Mouse (Mus musculus): ENCODE measurements around the gene Arpc4. TPM values are rescaled to one million over a fixed set of nuclear protein-coding genes. Genes with fewer than 3 reads are reported as not detected.

The Arpc4 gene
- total and polyA plus RNA-seq, 3 experiments, result 231 to 375 TPM; not detected in 1

- peak; percentile 65 for DNase-seq (ENCODE audit: low read depth, low spot score)
- TF ChIP-seq CTCF (IDR thresholded peaks at IDR 0.05 in 2 of 3, conservative IDR thresholded peaks at IDR 0.05 in 1 of 3; ENCODE audit: control insufficient read depth in 1 of 3, insufficient read depth in 1 of 3, low read depth in 2 of 3, low read length in 3 of 3, poor library complexity in 1 of 3, severe bottlenecking in 1 of 3) (no peak), MAX (IDR thresholded peaks at IDR 0.05; ENCODE audit: low read length) (no peak), POLR2A (IDR thresholded peaks at IDR 0.05; ENCODE audit: control insufficient read depth in 1 of 2, insufficient read depth in 1 of 2, low read depth in 1 of 2, low read length in 2 of 2, poor library complexity in 1 of 2) (no peak), ELF1 (IDR thresholded peaks at IDR 0.05; ENCODE audit: low read depth, low read length) (0 out of 2 replicates have a peak, but pooled peaks have one; percentile 12), MYC (IDR thresholded peaks at IDR 0.05; ENCODE audit: low read depth, low read length) (no peak), GATA1 (IDR thresholded peaks at IDR 0.05; ENCODE audit: low read depth, low read length) (no peak), RAD21 (IDR thresholded peaks at IDR 0.05; ENCODE audit: low read depth, low read length) (no peak), ZMIZ1 (IDR thresholded peaks at IDR 0.05; ENCODE audit: low read depth, low read length) (no peak), MXI1 (IDR thresholded peaks at IDR 0.05; ENCODE audit: low read depth, low read length) (no peak), E2F4 (IDR thresholded peaks at IDR 0.05; ENCODE audit: borderline replicate concordance, low read depth, low read length) (no peak), TBP (IDR thresholded peaks at IDR 0.05; ENCODE audit: low read depth, low read length) (0 out of 2 replicates have a peak, but pooled peaks have one; percentile 4)
- Histone ChIP-seq H3K9me3 (replicated peaks; ENCODE audit: insufficient read depth, low read length) (no peaks in the 10 kb centered on the region), H3K27me3 (ENCODE audit: control insufficient read depth in 1 of 2, insufficient read depth in 2 of 2, low read length in 2 of 2) (no peaks in the 10 kb centered on the region), H3K9ac (ENCODE audit: control insufficient read depth, low read depth, low read length, poor library complexity, severe bottlenecking) (peak overlapping the region; percentile 92), H3K4me3 (ENCODE audit: control insufficient read depth in 1 of 2, insufficient read depth in 1 of 2, low read depth in 2 of 2, low read length in 2 of 2) (peak overlapping the region; percentile 83 to 95), H3K36me3 (ENCODE audit: control insufficient read depth in 1 of 2, insufficient read depth in 2 of 2, low read length in 2 of 2) (peaks cover 20 to 24% of the 10 kb centered on the region in 2 experiments), H3K27ac (ENCODE audit: control insufficient read depth, low read depth, low read length) (peak overlapping the region; percentile 44), H3K4me1 (ENCODE audit: control insufficient read depth in 1 of 2, insufficient read depth in 2 of 2, low read length in 2 of 2) (peaks cover 0 to 12% of the 10 kb centered on the region in 2 experiments; a peak in 2 of 4 replicates), H3K79me2 (ENCODE audit: control insufficient read depth, insufficient read depth, low read length, poor library complexity) (peaks cover 33% of the 10 kb centered on the region)
Observed at GRCm38 (mm10) chr6:113379246-113379645, 1.3 kb downstream of the Arpc4 start.

- no peak for DNase-seq (ENCODE audit: low read depth, low spot score)
- peaks cover 33% of the 10 kb centered on the region for H3K79me2 ChIP-seq (ENCODE audit: control insufficient read depth, insufficient read depth, low read length, poor library complexity)
- no peak for TF ChIP-seq MAZ (IDR thresholded peaks at IDR 0.05; ENCODE audit: low read depth, low read length)
- TF ChIP-seq POLR2A (IDR thresholded peaks at IDR 0.05; ENCODE audit: control insufficient read depth in 1 of 2, insufficient read depth in 1 of 2, low read depth in 1 of 2, low read length in 2 of 2, poor library complexity in 1 of 2), result peak in 1 of 2 experiments; percentile 24; a peak in 1 of 4 replicates
- H3K27me3 ChIP-seq (ENCODE audit: control insufficient read depth in 1 of 2, insufficient read depth in 2 of 2, low read length in 2 of 2), result no peaks in the 10 kb centered on the region
- H3K36me3 ChIP-seq (ENCODE audit: control insufficient read depth in 1 of 2, insufficient read depth in 2 of 2, low read length in 2 of 2), result peaks cover 20 to 27% of the 10 kb centered on the region in 2 experiments
- no peak overlapping the region for H3K9ac ChIP-seq (ENCODE audit: control insufficient read depth, low read depth, low read length, poor library complexity, severe bottlenecking)
- H3K27ac ChIP-seq (ENCODE audit: control insufficient read depth, low read depth, low read length), result no peak overlapping the region
- no peak overlapping the region for H3K4me3 ChIP-seq (ENCODE audit: control insufficient read depth in 1 of 2, insufficient read depth in 1 of 2, low read depth in 2 of 2, low read length in 2 of 2)
- peaks cover 0 to 12% of the 10 kb centered on the region in 2 experiments; a peak in 2 of 4 replicates for H3K4me1 ChIP-seq (ENCODE audit: control insufficient read depth in 1 of 2, insufficient read depth in 2 of 2, low read length in 2 of 2)
- no peaks in the 10 kb centered on the region for H3K9me3 ChIP-seq (replicated peaks; ENCODE audit: insufficient read depth, low read length)
Observed at GRCm38 (mm10) chr6:113380480-113380879, 2.6 kb downstream of the Arpc4 start.

- Histone ChIP-seq H3K9me3 (replicated peaks; ENCODE audit: insufficient read depth, low read length) (no peaks in the 10 kb centered on the region), H3K27ac (ENCODE audit: control insufficient read depth, low read depth, low read length) (no peak overlapping the region), H3K27me3 (ENCODE audit: control insufficient read depth in 1 of 2, insufficient read depth in 2 of 2, low read length in 2 of 2) (no peaks in the 10 kb centered on the region), H3K4me3 (ENCODE audit: control insufficient read depth in 1 of 2, insufficient read depth in 1 of 2, low read depth in 2 of 2, low read length in 2 of 2) (no peak overlapping the region), H3K9ac (ENCODE audit: control insufficient read depth, low read depth, low read length, poor library complexity, severe bottlenecking) (no peak overlapping the region), H3K79me2 (ENCODE audit: control insufficient read depth, insufficient read depth, low read length, poor library complexity) (peaks cover 16% of the 10 kb centered on the region), H3K4me1 (ENCODE audit: control insufficient read depth in 1 of 2, insufficient read depth in 2 of 2, low read length in 2 of 2) (peaks cover 0 to under 1% of the 10 kb centered on the region in 2 experiments; a peak in 1 of 4 replicates), H3K36me3 (ENCODE audit: control insufficient read depth in 1 of 2, insufficient read depth in 2 of 2, low read length in 2 of 2) (peaks cover 11 to 48% of the 10 kb centered on the region in 2 experiments)
- TF ChIP-seq HCFC1 (IDR thresholded peaks at IDR 0.05; ENCODE audit: low read depth, low read length) (no peak), USF1 (IDR thresholded peaks at IDR 0.05; ENCODE audit: low read depth, low read length) (no peak), POLR2A (IDR thresholded peaks at IDR 0.05; ENCODE audit: control insufficient read depth in 1 of 2, insufficient read depth in 1 of 2, low read depth in 1 of 2, low read length in 2 of 2, poor library complexity in 1 of 2) (0 out of 4 replicates have a peak, but pooled peaks of 1 of the 2 experiments have one; percentile 26), CTCF (IDR thresholded peaks at IDR 0.05 in 2 of 3, conservative IDR thresholded peaks at IDR 0.05 in 1 of 3; ENCODE audit: control insufficient read depth in 1 of 3, insufficient read depth in 1 of 3, low read depth in 2 of 3, low read length in 3 of 3, poor library complexity in 1 of 3, severe bottlenecking in 1 of 3) (no peak)
- no peak for DNase-seq (ENCODE audit: low read depth, low spot score)
Observed at GRCm38 (mm10) chr6:113384351-113384927, 6.5 kb downstream of the Arpc4 start.

Data from MEL (cell line).